Mouse (Mus musculus): Measurements from ENCODE around the gene Rab17.
A peak's percentile ranks its signal among the peaks of the same experiment; 100 is the strongest.

Rab17 gene

DNA sequence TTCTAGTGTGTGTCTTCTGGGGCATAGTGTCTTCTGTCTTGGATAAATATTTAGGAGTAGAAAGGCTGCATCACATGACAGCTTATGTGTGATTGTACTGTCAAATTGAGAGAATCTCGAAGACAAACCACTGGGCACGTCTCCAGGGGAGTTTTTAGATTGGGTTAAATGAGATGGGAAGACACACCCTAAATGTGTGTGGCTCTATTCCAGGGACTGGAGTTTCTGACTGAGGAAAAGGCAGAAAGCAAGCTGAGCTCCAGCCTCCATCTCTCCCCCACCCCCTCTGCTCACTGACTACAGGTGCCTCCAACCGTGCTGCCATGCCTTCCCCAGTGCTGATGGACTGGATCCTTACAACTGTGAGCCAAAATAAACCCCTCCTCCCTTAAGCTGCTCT lies 11.9 kb upstream of the Rab17 start:
- no peak for DNase-seq

DNA sequence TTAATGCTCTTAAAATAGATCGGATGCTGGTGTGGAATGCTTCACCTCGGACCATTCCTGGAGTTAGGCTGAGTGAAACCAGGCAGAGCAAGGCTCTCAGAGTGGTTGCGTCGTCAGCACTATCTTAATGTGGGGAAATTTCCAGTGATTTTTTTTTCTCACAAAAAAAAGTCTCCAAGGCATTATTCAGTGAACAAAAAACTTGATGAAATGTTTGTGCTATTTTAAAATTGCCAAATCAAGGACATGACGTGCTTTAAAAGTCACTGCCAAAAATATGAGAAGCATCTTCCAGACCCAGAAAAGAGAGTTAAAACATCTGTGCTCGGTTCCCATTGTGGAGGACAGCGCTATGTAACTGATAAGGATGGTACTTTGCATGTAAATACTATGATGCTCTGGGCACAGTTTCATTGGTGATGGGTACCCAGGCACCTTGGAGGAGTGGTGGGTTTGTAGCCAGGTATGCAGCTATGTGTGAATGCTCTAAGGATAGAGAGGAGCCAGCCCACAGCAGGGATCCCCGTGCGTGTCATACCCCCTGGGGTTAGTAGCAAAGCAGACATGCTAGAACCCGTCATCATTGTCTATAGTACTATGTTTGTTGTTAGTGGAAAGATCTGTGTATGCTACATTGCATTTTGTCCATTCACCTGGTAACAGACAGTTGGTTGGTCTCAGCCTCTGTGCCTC lies 11.3 kb upstream of the Rab17 start:
- DNase-seq = no peak

DNA sequence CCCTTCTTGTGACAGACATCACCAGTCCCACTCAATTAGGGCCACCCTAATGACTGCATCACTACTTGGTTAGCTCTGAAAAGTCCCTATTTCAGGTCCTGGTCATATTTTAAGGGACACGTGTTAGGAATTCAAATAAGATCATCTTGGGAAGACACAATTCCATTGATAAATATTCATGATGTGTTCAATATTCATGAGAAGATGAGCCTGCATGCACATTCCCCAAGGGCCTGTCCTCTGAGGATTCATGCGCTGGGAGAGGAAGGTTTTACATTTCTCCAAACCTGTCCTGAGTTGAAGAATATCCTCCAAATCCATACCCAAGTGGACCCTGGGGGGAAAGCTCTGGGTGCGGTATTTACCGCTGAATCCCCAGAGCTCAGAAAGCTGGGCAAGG lies 6.5 kb upstream of the Rab17 start:
- no peak for DNase-seq

DNA sequence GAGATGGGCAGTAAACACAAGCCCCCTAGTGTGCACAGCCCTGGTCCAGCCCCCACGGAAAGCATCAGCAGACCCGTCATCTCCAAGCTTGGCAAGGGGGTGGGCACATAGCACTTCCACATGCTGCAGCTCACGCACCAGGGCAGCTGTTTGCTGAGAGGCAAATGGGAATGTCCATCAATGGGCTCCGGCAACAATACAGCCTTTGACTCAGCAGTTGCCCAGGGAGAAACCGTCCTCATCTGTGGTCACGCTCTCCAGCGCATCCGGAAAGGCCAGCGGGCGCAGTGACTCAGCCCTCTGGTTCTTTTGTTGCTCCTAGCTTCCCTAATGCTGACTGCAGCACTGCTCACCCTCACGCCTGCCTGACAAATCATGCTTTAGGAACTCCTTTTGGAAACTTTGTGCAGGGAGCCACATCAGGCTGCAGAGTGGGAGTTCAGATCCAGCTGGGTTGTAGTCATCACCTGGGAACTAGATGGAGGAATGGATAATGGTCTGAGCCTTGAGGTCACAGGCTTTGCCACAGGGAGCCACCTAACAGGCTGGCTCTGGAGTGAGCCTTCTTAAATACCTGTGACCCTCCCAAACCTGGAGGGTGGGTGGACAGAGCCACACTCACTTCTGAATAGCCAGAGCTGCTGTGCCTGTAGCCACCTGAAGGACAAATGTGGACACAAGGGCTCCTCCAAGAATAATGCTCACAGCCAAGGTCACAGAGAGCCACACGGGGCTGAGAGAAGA lies 5.6 kb upstream of the Rab17 start:
- DNase-seq = peak; percentile 40 to 47

DNA sequence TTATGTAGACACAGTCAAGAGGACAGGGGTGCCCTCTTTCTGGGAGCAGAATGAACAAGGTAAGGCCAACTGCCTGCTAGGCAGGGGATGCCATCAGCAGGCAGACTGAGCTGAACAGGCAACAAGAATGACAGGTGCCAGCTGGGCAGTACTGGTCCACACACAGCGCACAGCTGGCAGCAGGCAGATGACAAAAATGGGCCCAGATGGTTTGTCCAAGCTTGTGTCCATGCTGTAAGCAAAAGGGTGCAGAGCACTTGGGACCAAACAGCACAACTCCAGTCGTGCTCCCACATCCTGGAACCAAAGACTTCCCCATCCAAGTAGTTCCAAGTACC lies 4.1 kb upstream of the Rab17 start:
- DNase-seq = no peak

DNA sequence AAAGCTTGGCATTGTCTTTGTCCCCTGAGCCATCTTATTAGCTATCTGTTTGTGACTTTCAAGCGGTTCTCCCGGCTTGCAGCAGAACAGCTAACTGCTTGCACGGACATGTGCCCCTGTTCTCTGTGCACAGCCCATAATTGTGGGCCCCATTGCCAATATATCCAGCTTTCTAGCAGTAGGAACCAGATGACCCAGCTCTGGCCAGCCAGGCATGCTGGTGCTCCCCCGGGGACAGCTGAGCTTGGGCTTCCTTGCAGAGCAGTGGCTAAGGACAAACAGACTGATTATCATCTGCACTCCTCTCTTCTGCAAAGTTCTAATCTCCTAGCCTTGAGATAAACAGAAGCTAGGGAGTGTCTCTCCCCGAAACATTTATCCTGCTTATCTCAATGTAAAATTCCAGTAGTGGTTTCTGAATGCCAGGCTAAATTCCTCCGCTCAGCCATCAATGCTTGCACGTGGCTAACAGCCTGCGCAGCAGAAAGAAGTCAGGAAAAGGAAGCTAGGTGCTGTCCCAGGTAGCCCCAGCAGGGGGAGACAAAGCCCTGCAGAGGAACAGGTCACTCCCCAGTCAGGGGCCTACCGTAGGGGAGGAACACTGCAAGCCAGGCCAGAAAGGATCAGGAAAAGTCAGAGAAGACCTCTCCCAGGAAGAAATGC lies 3.6 kb upstream of the Rab17 start:
- peak; percentile 92 to 94 for DNase-seq

DNA sequence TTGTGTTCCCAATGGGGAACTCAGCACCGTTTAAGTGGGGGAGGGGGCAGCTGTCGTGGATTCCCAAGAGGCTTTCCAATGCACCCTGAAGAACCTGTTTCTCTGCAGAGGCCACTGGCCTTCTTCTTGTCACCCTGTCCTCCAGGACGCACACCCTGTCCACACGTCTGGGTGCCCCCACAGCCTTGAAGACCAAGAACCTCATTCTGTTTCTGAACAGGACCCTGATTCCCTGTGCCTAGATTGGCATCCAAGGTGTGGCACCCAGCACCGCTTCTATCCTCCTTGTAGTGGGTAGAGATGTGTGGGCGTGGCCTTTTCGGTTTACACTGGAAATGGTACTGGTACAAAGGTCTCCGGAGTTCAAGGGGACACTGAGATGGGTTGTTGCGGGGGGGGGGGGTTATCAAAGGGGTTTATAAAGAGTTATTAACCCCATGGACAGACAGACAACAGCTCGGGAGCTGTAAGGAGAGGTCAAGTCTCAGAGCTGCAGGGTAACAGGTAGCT lies 475 bp upstream of the Rab17 start:
- peak in 1 of 2 experiments; percentile 41 for DNase-seq

DNA sequence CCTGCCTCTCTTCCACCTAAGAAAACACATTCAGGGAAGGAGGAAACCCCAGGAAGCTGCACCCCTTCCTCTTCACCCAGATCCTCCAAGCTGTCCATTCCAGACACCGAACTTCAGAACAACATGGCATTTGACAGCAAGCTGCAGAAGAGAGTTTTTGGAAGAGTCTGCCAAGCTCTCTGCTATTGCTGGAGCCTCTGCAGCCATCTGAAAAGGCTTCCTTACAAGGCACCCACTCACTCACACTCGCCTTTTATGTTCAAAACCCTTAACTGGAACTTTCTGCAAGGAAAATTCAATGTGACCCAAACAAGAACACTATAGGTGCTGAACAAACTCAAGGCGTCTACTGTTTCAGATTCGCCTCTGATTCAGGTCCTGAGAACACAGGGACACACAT lies 812 bp downstream of the Rab17 start:
- DNase-seq = no peak

DNA sequence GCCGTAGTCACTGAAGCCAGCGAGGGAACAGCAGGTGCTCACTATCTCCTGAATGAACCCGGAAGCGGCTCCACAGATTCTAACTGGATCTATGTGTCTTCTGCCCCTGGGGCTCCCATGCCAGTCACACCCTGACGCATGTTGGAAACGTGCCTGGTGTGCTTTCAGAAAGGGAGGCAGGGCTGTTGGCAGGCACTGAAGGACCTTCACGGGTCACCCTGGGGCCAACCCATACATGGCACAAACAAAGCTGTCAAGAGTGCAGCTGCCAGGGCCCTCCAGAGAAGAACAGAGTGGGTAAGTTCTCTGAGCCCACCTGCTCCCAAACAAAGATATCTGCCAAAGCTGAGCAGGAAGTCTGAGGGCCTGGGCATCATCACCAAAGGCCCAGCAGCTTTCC lies 1.9 kb downstream of the Rab17 start:
- peak; percentile 81 to 90 for DNase-seq

DNA sequence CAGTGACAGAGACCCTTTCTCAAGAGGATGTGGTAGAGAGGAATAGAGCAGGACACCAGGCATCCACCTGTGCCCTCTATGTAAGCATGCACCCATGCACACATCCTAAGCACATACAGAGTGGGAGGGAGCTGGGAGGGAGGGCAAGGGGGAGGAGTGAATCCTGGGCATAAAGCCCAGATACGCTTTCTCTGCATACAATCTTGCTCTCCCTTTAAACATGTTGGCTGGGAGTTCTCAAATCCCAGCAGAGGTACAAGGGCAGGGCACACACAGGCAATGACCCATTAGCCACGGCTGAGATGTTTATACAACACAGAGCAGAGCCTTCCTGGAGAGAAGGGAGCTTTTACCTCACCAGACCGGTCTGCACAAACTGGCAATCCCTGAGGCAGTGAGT lies 6.5 kb downstream of the Rab17 start:
- DNase-seq = peak in 1 of 2 experiments; percentile 48

DNA sequence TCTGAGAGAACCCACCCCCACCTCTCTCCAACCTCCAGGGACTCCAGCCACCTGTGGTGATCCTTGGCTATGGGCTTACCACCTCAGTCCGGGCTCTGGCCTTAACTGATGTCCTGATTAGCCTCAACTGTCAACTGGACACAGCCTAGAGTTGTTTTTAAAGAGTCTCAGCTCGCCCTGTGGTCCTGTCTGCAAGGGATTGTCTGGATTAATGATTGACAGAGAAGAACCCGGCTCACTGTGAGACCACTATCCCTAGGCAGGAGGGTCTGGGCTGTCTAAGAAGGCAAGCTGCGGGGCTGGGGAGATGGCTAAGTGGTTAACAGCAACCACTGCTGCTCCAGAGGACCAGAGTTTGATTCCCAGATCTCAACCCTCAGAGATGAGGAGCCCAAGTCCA lies 6.9 kb downstream of the Rab17 start:
- no peak for DNase-seq

DNA sequence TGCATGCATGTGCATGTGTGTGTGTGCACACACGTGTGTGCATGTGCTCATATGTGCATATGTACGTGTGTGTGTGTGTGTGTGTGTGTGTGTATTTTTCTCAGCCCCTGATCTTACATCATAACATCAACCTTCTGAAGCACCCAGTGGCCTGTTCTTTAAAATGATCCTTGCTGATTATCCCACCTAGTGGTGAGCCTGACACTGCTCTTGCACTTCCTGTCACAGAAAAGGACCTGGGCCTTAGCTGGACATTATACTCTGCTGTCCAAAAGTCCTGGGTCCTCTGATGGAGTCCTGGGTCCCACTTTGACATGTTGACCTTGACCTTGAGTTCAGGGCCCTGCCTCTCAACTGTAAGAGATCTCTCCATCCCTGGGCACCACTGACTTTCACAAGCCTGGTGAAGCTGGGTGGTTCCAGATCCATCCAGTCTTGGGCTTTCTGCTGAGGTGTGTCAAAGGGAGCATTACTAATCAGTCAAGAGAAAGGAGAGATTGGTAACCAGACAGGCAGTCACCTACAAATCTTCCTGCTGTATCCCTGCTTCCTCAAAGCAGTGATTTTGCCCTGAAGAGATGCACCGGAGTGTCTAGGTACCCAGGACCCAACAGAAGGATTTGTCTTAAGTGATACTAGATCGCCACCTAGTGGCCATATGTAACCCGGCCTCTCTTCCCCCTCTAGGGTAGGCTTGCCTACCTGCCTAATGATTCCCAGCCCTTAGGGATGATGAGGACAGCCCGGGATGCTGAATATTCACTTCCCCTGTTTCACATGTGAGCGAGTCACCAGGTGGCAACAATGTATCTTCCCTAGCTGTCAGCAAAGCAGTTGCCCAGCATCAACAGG lies 13.0 kb downstream of the Rab17 start:
- DNase-seq = peak; percentile 50 to 68

DNA sequence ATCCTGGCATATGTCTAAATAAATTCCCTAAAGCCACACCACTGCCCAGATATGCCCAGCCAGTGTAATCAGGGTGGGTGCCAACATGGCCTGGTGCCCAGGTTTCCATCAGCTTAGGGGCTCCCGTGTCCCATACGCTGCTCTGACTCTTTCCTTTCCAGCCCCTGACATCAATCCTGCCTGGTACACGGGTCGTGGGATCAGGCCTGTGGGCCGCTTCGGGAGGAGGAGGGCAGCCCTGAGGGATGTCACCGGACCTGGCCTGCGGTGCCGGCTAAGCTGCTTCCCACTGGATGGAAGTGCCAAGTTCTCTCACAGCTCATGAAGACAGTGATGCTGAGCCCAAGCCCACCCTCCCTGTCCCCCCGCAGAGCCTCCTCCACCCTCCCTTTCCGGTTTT lies 15.8 kb downstream of the Rab17 start:
- DNase-seq = no peak

DNA sequence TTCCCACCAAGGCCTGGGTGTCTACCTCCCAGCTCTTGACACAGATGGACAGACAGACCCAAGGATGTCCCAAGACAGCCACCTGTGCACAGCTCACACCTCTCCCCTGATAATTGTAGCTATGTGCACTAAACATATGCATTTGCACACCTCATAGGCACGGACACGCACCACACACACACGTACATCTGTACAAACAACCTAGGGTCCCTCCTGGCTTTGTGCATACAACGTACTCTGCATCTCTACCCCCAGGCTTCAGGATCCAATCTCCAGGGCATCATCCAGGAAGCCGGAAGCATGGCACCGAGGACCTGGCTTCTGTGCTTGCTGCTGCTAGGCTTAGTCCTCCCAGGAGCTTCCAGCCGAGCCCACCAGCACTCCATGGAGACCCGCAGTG lies 16.7 kb downstream of the Rab17 start, which contains the start of gene Prlh:
Gene Prlh, plus strand, starts transcription at position 301 of the 400 bp plus-strand sequence.
- no peak for DNase-seq

DNA sequence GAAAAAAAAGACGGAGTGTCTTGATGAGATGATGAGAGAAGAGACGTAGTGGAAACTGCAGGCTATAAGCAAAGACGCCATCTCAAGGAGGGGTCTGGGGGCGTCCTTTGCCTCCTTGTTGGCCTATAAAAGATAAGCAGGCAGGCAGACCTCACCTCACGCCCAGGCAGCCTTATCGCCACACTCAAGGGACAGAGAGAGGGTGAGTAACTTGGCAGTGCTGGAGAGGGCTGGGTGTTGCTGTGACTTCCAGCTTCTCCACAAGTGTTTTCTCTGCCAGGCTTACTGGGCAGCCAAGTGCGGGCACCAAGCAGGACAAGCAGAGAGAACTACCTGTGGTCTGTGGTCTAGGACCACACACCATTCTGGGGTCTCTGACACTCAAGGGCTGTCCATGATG lies 17.8 kb downstream of the Rab17 start:
- peak; percentile 24 to 32 for DNase-seq

DNA sequence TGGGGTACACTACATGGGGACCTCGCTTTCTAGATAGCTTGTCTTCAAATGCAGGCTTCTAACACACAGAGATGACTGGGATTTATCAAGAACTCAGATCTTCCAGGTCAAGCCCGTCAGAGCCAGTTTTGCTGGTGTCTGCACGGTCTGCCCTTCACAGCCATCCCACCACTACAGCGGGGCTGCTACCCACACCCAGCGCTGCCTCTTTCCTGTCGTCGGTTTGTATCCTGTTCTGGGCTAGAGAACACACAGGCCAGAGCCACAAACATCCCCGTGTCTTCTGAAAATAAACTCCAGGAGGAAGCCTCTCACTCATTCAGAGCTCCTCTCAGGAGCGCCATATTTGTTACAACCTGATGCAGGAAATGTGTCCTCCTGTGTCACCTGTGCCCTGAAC lies 20.2 kb downstream of the Rab17 start:
- DNase-seq = no peak

DNA sequence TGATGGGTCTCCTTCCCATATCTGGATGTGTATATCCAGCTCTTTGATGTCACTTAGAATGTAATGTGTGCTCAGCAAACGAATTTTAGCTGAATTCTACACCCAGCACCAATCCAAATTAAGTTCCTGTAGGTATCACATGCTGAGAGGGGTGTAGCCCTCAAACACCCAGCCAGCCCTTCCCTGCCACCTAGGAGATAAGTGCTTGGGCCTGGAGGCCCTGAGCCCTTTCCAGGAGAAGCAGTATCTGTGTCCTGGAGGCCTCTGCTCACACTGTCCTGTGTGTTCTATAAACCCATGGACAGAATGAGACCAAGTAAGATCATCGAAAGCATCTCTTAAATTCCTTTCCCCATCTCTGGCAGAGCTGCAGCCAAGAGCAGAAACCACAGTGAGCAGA lies 22.2 kb downstream of the Rab17 start:
- no peak for DNase-seq

DNA sequence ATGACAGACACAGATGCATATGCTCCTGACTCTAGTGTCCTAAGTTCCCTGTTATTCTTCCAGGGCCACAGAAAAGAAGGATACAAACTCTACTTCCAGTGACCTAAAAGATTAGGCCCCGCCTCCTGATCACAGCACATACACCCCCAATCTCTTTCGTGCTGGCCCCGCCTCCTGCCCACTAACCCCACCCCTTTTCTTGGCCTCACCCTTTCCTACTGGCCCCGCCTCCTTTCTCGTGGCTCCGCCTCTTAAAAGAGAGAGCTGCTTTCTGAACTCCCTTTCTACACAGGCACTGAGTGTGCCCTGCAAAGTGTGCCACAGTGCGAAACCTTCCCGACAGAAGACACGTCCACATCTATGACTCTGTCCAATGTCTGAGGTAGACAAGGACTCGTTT lies 24.3 kb downstream of the Rab17 start:
- DNase-seq = peak in 1 of 2 experiments; percentile 35

DNA sequence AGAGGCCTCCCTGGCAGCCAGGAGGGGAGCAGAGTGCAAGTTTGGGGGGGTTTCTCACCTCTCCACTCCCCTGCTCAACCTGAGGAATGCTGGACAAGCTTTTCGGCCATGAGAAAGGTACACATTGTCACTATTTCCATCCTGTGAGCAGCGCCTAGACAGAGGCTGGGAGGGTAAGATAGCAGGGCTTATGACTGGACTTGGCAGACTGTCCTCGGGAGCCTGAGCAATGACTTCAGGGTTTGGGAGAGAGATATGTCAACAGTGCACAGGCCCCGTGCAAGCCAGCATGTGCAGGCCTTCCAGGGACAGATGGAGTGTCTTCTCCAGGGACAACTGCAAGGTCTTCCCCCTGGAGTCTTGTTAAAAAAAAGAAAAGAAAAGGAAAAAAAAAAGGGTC lies 29.5 kb downstream of the Rab17 start:
- no peak for DNase-seq

DNA sequence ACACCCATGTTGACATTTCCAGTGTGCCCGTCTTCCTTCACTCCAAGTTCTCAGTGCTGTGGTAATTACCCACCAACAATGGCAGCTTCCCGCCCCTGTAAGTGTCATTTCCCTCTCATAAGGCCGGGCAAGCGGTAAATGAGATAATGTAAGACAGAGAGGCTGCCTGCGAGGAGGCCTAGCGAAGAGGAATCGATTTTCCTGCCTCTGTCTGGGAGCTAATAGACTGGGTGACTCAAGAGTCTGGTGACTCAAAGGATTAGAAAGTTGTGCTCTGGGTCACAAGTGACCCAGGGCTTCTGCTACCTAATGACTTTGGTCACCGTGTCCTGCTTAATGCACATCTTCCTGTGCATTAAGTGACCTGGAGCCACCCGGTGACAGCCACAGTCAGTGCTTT lies 32.5 kb downstream of the Rab17 start:
- DNase-seq = no peak

DNA sequence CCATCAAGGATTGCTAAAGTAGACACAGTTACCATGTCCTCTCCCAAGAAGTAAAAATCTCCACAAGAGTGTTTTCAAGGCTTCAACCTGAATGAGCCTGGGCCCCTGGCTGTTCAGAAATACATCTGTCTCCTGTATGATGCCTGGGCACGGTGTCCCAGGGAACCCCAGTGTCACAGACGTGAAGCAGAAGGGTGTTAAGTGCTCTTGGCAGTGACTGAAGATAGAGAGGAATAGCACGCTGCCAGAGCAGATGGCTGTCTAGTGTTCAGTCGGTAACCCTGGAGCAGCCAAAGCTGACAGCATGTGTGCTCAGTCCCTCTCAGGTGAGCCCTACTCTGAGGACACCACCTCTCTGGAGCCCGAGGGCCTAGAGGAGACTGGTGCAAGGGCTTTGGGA lies 36.5 kb downstream of the Rab17 start:
- no peak for DNase-seq

DNA sequence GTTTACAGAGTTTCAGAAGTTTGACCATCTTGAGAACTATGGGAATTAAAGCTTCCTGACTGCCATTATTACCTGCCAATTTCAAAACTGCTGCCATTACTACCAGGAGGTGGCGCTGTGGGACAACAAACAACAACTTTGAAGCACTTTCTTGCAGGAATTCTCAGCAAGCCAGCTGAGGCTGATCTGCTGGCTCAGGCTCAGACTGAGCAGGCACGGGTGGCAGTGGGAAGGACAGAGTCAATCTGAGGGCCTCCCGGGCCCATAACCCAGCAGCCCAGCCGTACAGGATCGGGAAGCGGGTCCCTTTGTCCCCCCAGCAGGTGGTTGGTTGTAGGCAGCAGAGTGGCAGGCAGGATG lies 40.9 kb downstream of the Rab17 start:
- DNase-seq = peak; percentile 84 to 89
